ENCODE assay signal across 25 mouse cellular contexts in genomic region chr12:76574815-76575214, GRCm38 (mm10). TPM values are rescaled to one million over a fixed set of nuclear protein-coding genes. Genes with fewer than 3 reads are reported as not detected.
DNase-seq lines count a peak whose midpoint lies in the region; ATAC-seq and TF ChIP-seq lines count a peak whose summit lies in the region.
"Had no signal": no experiment of that assay in that cellular context is flagged by ENCODE, and none has a peak within 500 bp of the region (broad histone marks: within the 10 kb centered on the region; RNA-seq: fewer than 3 reads in every experiment).

No protein-coding gene starts in this region.

- no peak for TF ChIP-seq EP300 in stomach, postnatal 0 days (optimal IDR thresholded peaks at IDR 0.05)

- H3K4me1 ChIP-seq in stomach, postnatal 0 days (replicated peaks; ENCODE audit: control insufficient read depth, insufficient read depth): no peaks in the 10 kb centered on the region
- H3K4me1 ChIP-seq: forebrain, embryonic 12.5 days had no signal

- TF ChIP-seq CTCF in stomach, postnatal 0 days (IDR thresholded peaks at IDR 0.05; ENCODE audit: low read depth): no peak

- DNase-seq in kidney, adult 18-20 months: peak; percentile 34
- DNase-seq in kidney, adult 11 months: no peak
- DNase-seq in cerebellum, adult 11 months: peak; percentile 89
- peak; percentile 95 for DNase-seq in cerebellum, adult 9-10 months
- DNase-seq in cerebellum, postnatal 36 days: peak; percentile 92 to 93
- DNase-seq in layer of hippocampus, postnatal 25 days (ENCODE audit: extremely low spot score in 1 of 2, low spot score in 1 of 2): no peak
- no peak for DNase-seq in stomach, postnatal 0 days (ENCODE audit: low spot score)
- DNase-seq: adrenal gland, postnatal 10 days; forebrain, postnatal 0 days; heart, postnatal 10 days; kidney, postnatal 14 days; liver, embryonic 13.5 days; lung, adult 18-20 months; lung, postnatal 4 days; midbrain, embryonic 14.5 days; right cerebral cortex, postnatal 14 days; thymus, postnatal 14 days had no signal

- H3K36me3 ChIP-seq in stomach, postnatal 0 days (ENCODE audit: control insufficient read depth, insufficient read depth, low read length): peaks cover 43% of the 10 kb centered on the region
- H3K36me3 ChIP-seq: forebrain, embryonic 12.5 days had no signal

- H3K9ac ChIP-seq in stomach, postnatal 0 days (ENCODE audit: low read length): no peak overlapping the region
- H3K9ac ChIP-seq: forebrain, embryonic 12.5 days; forebrain, postnatal 0 days; heart, embryonic 13.5 days; intestine, embryonic 15.5 days; liver, embryonic 13.5 days had no signal

- no peak overlapping the region for H3K27ac ChIP-seq in stomach, postnatal 0 days (replicated peaks)
- H3K27ac ChIP-seq: forebrain, embryonic 12.5 days; heart, embryonic 13.5 days; hindbrain, postnatal 0 days; intestine, embryonic 15.5 days; liver, embryonic 13.5 days had no signal

- no peak overlapping the region for H3K4me2 ChIP-seq in stomach, postnatal 0 days (replicated peaks; ENCODE audit: low read depth)
- H3K4me2 ChIP-seq: forebrain, embryonic 12.5 days; heart, embryonic 13.5 days; intestine, embryonic 15.5 days; liver, embryonic 13.5 days had no signal

- H3K4me3 ChIP-seq in stomach, postnatal 0 days (ENCODE audit: low read depth, low read length): no peak overlapping the region
- H3K4me3 ChIP-seq: erythroblast, embryonic 14.5 days; forebrain, embryonic 12.5 days; heart, embryonic 13.5 days; intestine, embryonic 15.5 days; liver, embryonic 13.5 days; megakaryocyte, embryonic 14.5 days had no signal

- no peak for ATAC-seq in stomach, postnatal 0 days (ENCODE audit: low FRiP score, low TSS enrichment)
- ATAC-seq: forebrain, postnatal 0 days; hindbrain, postnatal 0 days; intestine, embryonic 15.5 days; lung, postnatal 0 days had no signal

- no peaks in the 10 kb centered on the region for H3K9me3 ChIP-seq in stomach, postnatal 0 days (ENCODE audit: control insufficient read depth, low read length)
- H3K9me3 ChIP-seq: forebrain, embryonic 12.5 days; G1E; heart, embryonic 13.5 days; intestine, embryonic 15.5 days; liver, embryonic 13.5 days; megakaryocyte, embryonic 14.5 days had no signal

- 90% methylated on average over 6 of the region's 6 CpGs for WGBS in stomach, postnatal 0 days

- no peaks in the 10 kb centered on the region for H3K27me3 ChIP-seq in stomach, postnatal 0 days (ENCODE audit: control insufficient read depth, insufficient read depth, low read length)
- H3K27me3 ChIP-seq: forebrain, embryonic 12.5 days; heart, embryonic 13.5 days; intestine, embryonic 15.5 days had no signal

RNA-seq across cellular contexts. Expression of gene Plekhg3, which starts 44.1 kb away (rescaled TPM):
- total RNA-seq in layer of hippocampus, postnatal 25 days (2021): 10 to 100 TPM; 23.2 to 27.5 TPM
- 5.7 and 6.4 TPM in 2 replicates for polyA plus RNA-seq in stomach, postnatal 0 days (2015; fragmentation: Nextera tagmentation; extraction: Ambion mirVana)

Comparison
In these comparisons a context has a peak if more than half of its experiments do, and no peak if none do; other contexts are left out.
1. DNase-seq: peak in kidney, adult 18-20 months (single experiment), cerebellum, adult 11 months (single experiment), cerebellum, adult 9-10 months (single experiment) and cerebellum, postnatal 36 days (2 of 2); none in kidney, adult 11 months (single experiment), layer of hippocampus, postnatal 25 days (0 of 2) and stomach, postnatal 0 days (single experiment).